Mouse (Mus musculus): Measurements from ENCODE around the gene Anks1b. TPM values are rescaled to one million over a fixed set of nuclear protein-coding genes. Genes with fewer than 3 reads are reported as not detected.

Anks1b gene
- total RNA-seq, 2 experiments from 2014 or later: not detected

DNA sequence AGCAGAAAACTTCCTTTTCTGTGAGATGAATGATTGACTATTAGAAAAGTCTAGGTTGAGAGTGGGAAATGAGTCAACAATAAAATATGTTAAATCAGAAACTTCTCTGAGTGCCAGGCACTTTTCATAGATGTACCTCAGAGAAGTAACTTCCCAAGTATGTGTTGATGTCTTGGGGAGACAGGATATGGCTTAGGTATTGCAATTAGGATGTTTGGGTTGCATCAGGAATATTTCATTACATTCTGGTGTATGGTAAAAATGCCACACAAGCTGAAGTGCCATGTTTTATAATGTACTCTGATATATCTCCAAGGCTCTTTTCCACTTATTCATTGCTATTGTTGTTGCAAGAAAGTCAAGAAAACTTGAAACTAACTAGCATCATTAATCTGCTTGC, 267.6 kb downstream of the Anks1b start:
- ATAC-seq (ENCODE audit: poor library complexity, severe bottlenecking): no peak

DNA sequence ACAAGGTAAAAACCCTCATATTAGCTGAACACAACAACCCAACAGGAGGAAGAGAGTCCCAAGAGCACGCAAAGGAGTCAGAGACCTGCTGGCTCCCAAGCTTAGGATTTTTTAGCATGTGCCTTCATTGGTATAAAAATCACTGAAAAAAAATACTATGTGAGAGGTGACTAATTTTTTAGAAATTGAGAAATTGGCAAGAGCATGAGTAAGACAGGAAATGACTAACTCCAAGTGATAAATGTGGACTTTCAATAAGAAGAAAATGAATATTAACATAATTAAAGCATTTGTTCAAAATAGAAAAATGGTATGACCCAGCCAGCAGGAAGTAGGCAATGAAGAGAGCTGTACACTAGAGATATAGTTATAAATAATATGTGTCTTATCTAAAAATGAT, 271.1 kb downstream of the Anks1b start:
- no peak for ATAC-seq (ENCODE audit: poor library complexity, severe bottlenecking)

DNA sequence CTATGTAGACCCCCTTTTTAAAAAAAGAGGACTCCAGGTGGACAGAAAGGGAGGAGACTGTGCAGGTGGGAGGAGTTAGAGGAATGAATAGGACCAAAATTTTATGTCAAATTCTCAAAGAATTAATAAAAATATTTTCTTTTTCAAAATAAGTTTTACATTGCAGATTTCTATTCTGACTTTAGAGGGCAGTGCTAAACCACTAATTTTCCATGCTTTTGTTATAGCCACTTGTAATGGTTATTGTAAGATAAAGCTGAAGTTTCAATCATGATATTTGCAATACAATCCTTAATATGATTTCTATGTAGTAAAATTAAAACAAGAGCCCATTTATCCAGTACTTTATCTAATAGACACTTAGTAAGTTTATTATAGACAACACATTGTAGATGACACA, 278.2 kb downstream of the Anks1b start:
- no peak for ATAC-seq (ENCODE audit: poor library complexity, severe bottlenecking)

DNA sequence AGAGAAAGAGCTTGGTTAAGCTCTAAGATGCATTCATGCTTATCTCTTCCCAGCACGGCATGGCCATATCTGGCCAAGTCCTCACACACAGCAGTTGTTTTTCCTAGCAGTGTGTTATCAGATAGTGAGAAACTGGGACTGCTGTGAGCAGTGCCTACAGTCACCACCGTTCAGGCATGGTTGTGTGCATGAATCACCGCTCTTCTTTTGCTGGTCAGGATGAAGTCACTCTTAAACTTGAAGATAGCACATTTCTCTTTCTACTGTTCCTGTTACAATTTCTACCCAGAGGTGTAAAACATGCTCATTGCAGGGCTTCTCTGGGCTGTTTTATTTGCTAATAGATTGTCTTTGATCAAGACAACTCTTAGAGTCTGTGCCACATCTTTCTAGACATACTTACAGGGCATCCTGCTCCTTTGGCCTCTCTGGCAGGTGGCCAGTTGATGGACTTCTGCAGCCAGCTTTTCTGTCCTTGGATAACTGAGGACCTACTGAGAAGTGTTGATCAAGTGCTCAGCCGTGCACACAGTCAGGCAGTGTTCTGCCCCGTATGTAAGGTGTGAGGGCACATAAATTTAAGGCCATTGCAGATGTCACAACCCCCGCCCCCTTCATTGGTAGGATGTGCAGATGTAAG, 296.8 kb downstream of the Anks1b start:
- no peak for ATAC-seq (ENCODE audit: poor library complexity, severe bottlenecking)

DNA sequence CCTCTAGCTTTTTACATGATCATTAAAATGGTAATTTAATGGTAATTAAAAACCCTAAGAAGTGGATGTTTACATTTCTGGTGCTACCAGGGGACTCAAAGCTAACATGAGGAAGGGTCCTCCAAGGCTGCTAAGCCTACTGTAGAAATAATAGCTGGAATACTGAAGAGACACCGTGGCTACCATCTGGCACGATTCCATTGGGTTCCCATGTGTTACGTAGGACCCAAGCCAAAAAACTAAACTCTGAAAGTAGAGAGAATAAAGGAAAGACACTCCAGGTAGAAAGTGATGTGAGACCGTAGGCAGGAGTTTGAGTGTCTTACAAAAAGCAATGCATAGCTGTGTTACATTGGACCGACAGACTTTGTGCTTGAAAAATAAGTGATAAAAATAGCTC, 317.1 kb downstream of the Anks1b start:
- no peak for ATAC-seq (ENCODE audit: poor library complexity, severe bottlenecking)

DNA sequence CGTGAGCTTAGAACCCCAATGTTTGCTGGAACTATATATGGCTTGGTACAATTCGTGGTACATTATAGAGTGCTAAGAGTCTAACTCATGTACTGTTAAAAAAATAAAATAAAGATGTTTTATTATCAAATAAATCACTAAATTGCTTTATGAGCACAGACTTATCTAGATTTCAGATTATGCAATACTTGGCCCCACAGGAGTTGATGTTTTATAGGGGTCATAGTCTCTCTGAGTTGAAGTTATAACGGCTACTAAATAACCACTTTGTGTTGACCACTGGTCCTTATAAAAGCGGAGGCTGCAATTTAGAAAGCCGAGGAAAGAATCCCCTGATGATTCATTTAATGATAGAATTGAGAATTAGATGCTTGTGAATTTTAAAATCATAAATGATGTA, 323.6 kb downstream of the Anks1b start:
- ATAC-seq (ENCODE audit: poor library complexity, severe bottlenecking): no peak

DNA sequence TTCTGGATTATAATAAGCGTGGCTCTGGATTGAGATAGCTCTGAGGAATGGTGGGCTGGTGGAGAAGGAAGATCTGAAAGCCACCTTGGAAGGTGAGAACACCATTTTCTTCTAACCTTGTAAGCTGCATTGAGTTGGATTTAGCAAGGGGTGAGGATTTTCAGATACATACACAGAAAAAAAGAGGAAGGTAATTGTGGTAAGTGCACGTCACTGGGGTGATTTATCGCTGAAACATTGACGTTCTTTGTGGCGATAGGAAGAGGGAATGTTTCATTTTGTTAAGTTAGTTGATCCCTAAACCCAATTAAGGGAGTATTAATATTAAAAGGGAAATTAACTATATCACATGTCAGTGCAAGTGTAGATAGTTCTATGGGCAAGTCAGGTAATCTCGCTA, 336.7 kb downstream of the Anks1b start:
- ATAC-seq (ENCODE audit: poor library complexity, severe bottlenecking): no peak

DNA sequence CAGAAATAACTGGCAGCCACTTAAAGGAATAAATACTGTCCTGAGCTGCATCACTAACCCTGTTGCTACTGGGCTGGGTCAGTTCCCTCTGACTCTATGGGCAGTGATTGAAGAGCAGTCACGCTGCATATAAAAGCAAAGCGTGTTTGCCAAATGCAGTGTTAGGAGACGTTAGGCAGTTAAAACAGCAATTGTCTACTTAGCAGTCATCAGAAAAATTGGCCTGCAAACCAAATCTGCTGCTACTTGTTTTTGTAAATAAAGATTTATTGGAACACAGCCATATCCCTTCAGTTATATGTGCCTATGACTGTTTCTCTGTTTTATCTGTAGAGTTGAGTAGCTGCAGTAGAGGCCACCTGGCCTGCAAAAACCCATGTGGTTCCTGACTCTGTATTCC, 347.2 kb downstream of the Anks1b start:
- no peak for ATAC-seq (ENCODE audit: poor library complexity, severe bottlenecking)

DNA sequence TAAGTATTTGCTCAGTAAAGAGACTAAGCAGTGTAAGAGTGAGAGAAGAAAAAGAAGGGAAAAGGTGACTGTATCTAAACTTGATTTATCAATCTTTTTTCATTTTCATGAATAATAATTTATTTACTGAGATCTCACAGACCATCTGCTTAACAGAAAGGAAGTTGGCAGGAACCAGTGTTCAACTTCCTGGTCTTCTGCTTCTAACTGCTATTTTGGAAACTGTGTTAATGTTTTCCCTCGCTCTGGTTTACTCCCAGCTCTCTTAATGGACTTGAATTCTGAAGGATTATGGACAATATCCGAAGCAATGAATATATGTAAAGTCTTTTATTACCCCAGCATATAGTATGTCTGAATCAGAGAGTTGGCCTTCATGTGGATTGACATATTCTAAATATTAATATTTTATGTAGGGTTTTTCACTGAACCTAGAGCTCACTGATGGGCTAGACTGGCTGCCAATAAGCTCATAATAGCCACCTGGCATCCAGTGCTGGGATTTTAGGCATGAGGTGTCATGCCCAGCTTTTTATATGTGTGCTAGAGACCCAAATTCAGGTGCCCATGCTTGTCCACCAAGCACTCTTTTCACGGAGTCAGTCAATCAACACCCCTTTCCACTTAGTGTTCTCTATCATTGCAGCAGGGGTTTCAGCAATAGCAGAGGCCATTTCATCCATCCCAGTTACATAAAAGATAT, 349.6 kb downstream of the Anks1b start:
- ATAC-seq (ENCODE audit: poor library complexity, severe bottlenecking): no peak

DNA sequence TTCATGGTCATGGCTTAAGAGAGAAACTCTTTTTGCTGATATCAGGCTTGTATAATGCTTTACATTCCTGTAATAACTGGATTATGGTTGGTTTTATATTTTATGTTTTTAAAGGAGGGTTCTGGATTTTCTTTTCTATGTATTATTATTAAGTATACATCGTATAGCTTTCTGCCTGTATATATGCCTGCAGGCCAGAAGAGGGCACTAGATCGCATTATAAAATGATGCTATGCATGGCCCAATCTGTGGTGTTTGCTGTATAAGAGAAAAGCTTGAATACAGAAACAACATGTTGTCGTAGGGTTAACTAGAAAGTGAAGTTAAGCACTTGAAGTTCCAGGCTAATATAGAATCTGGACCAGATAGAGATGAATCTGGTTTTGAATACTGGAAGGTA, 362.0 kb downstream of the Anks1b start:
- no peak for ATAC-seq (ENCODE audit: poor library complexity, severe bottlenecking)

DNA sequence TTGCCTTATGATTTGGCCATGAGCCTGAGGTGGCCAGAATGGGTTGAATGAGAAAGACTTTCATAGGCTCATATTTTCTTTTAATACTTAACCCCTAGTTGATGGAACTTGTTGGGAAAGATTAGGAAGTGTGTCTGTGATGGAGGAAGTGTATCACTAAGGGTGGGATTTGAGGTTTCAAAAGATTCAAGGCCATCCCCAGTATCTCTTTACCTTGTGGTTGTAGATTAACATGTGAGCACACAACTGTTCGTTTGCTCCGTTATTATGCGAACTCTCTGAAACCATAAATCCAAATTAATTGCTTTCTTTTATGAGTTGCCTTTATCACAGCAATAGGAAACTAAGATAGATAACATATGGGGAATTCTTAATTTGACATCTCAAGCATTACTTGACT, 364.0 kb downstream of the Anks1b start:
- no peak for ATAC-seq (ENCODE audit: poor library complexity, severe bottlenecking)

DNA sequence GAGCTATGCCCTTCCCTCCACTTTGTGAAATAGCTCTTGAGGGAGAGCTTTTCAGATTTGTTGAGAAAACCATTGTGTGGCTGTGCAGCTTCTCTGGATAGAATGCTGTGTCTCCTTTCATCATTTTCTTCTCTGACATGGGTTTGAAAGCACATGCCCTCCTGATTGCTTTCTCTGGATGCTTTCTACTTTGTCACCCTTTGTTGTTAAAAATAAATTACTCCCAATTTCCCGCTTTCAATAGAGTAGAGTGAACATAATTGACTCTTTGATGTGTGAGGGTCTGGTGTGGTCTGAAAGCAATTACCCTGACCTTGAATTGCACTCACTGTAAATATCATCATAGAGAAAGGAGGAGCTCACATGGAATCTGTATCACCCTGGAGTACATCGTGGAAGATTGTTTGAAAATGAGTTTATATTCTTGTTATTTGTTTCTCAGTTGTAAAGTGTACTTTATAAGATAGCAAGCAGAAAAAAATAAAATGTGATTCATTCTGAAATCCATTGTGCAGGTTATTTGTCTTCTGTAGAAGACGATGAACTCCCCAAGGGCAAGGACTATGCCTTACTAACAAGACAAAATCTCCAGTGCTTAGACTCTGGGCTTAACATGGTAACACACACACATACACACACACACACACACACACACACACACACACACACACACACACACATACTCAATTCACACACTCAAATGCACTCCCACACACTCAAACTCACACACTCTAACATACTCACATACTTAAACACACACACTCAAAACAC, 385.8 kb downstream of the Anks1b start:
- ATAC-seq (ENCODE audit: poor library complexity, severe bottlenecking): no peak

DNA sequence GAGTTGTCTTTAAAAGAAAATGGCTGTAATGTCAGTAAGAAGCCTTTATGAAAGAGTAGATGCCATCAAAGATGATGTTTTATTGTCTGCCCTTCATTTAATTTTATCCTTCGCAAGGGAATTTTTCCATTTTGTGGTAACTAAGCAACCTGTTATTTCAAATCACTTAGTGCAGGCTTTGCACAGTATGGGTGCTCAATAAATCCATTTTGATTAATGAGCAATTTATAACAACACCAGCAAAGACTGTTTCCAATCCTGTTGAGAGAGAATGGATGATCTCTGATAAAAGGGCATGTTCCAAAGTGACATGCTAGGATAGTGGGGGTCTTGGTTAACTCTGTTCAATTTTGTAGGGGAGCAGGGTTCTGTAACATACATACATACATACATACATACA, 398.0 kb downstream of the Anks1b start:
- no peak for ATAC-seq (ENCODE audit: poor library complexity, severe bottlenecking)

DNA sequence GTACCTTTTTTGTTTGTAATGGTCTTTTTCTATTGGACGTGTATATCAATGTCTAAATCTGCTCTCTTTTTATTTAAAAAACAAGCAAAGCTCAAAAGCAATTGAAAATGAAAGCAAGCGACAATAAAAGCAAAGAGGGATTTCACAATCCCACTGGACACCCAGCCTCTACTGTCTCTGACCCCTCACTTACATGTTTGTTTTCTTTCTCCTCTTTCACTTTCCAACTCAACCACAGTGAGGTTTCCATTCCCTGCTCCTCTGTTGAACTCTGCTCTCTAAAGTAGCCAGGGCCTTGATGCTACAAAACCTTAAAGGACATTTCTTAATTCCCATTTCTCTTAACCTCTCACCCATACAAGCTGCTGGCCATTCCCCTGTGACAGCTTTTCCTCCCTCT, 400.0 kb downstream of the Anks1b start:
- ATAC-seq (ENCODE audit: poor library complexity, severe bottlenecking): peak; percentile 60; the same call in 1 of the 2 replicates

DNA sequence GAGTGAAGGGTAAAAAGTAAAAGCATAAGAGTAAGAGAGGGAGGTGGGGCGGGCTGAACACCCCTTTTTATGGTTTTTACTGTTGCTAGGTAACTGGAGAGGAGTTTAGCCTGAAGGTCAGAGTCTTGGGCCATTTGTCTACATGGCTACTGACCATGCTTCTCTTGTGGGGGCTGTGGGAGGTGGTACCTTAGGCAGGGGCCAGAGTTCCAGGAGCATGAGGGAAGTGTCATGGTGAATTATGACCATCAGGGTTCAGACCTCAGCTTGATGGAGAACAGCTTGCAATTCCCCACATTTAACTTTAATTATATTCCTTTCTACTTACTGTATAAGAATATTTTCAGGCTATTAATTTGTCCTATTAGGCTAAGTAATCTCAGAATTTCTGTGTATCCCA, 413.3 kb downstream of the Anks1b start:
- ATAC-seq (ENCODE audit: poor library complexity, severe bottlenecking): no peak

DNA sequence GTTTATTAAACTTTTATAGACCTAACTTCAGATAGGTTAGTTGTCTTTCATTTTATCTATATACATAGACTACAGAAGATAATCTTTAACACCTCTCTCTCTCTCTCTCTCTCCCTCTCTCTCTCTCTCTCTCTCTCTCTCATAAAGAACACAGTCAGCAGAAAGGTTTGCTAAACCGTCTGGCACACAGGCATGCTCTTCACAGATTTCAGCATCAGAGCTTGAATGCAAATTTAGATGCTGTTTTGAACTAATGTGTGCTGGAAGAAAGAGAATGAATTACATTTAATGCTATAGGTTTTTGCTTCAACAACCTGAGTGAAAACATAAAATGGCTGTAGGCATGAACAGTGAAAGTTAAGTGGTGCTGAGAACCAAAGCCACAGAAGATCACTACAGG, 429.9 kb downstream of the Anks1b start:
- ATAC-seq (ENCODE audit: poor library complexity, severe bottlenecking): no peak

DNA sequence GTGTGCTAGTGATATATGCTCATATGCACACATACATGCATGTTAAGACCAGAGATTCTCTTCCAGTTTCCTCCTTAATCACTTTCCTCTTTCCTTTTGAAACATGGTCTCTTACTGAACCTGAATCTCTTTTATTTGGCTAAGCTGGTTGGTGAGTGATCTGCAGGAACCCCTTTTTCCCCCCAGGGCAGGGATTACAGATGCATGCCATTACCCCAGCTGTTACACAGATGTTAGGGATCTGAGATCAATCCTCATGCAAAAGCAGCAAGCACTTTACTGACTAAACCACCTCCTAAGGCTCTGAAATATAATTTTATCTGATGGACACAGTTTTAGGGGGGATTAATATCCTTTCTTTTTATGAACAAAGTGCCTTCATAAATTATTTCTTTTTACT, 432.8 kb downstream of the Anks1b start:
- ATAC-seq (ENCODE audit: poor library complexity, severe bottlenecking): no peak

DNA sequence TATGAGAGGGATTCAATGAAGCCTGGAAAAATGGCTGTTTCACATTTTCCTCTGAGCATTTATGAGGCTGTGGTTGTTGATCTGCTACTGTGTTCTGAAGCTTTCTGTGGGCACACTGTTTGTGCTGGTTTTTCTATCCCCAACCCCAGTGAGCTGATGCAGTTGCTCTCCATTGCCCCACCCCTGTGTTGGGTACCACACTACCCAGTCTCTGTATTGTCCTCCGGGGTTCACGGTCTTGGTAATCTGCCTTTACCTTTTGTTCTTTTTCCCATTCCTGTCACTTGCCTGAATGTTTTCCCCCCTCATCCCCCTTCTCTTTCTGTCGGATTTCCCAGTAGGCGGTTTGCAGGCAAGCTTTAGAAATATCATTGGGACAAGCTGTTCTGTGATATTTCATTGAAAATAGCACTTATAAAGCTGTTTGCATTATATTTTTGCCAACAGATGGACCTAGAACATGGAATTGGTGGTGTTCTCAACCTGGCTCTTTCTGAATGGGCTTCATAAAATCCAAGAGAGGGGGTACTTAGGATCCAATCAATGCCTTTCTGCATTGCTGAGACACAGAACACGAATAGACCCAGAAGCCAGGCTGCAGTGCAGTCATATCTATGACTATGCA, 434.7 kb downstream of the Anks1b start:
- no peak for ATAC-seq (ENCODE audit: poor library complexity, severe bottlenecking)

DNA sequence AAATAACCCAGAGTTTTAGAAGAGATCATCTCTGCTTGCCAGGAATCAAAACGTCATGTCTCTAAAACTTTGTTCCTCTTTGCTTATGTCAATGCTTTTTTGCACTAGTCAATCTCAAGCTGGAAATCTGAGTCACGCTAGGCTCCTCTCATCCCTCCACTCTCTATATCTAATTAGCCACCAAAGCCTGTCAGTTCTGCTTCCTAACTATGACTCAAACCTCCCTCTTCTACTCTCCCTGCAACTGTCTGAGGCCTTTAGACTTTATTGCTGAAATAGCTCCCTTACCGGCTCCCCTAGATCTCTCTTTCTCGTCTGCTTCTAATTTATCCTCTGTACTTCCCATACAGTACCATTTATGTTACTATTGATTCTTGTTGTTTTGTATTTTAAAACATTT, 456.5 kb downstream of the Anks1b start:
- ATAC-seq (ENCODE audit: poor library complexity, severe bottlenecking): no peak

DNA sequence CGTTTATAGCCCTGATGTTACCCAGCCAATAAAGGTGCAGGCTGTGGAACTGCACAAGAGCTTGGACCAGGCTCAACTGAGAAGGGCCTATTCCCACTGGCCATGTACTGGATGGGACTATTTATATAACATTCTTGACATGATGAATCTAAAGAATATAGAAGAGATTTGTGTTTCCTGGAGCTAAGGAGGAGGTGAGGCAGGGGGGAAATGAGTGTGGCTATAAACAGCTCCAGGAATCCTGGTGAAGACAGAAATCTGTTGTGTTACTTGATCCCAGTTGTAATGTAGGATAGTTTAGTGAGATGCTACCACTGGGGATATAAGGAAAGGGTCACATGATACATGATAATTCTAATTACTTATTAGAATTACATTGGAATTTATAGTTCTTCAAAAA, 472.1 kb downstream of the Anks1b start:
- no peak for ATAC-seq (ENCODE audit: poor library complexity, severe bottlenecking)

DNA sequence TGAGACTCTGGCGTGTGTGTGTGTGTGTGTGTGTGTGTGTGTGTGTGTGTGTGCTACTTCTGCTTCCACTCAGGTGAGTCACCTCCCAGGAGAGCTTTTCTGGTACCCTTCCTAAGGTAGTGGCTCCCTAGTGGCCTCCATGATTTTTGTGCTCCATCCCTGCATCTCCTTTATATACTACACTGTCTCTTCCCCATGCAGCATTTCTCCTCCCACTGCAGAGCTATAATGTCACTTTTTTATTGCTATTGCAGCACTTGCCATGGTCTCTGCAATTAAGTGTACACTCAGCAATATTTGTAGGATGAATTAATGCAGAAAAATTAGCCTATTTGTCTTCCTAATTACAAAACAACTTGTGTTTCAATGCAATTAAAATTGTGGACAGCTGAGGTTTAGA, 482.9 kb downstream of the Anks1b start:
- ATAC-seq (ENCODE audit: poor library complexity, severe bottlenecking): no peak

Data from megakaryocyte, adult 5-6 weeks (primary cell).